ENCODE assay signal across 9 mouse cellular contexts in genomic region chr9:99376591-99377418, GRCm38 (mm10). TPM values are rescaled to one million over a fixed set of nuclear protein-coding genes. Genes with fewer than 3 reads are reported as not detected.
DNase-seq lines count a peak whose midpoint lies in the region; ATAC-seq and TF ChIP-seq lines count a peak whose summit lies in the region.
"Had no signal": no experiment of that assay in that cellular context is flagged by ENCODE, and none has a peak within 500 bp of the region (broad histone marks: within the 10 kb centered on the region; RNA-seq: fewer than 3 reads in every experiment).

No protein-coding gene starts in this region.

- H3K4me3 ChIP-seq in embryonic facial prominence, embryonic 11.5 days (ENCODE audit: low read depth, low read length) = no peak overlapping the region
- no peak overlapping the region for H3K4me3 ChIP-seq in liver, embryonic 14.5 days (ENCODE audit: insufficient read depth in 1 of 2, low read depth in 2 of 2, low read length in 2 of 2)
- no peak overlapping the region for H3K4me3 ChIP-seq in neural tube, embryonic 11.5 days (ENCODE audit: low read depth, low read length)
- H3K4me3 ChIP-seq: heart, embryonic 15.5 days had no signal

- no peaks in the 10 kb centered on the region for H3K4me1 ChIP-seq in embryonic facial prominence, embryonic 11.5 days (ENCODE audit: control insufficient read depth, insufficient read depth, low read length)
- H3K4me1 ChIP-seq in liver, embryonic 14.5 days (replicated peaks; ENCODE audit: control insufficient read depth in 2 of 2, insufficient read depth in 2 of 2, low read length in 1 of 2) = no peaks in the 10 kb centered on the region
- no peaks in the 10 kb centered on the region for H3K4me1 ChIP-seq in neural tube, embryonic 11.5 days (ENCODE audit: control insufficient read depth, insufficient read depth, low read length)
- H3K4me1 ChIP-seq: heart, embryonic 15.5 days had no signal

- no peaks in the 10 kb centered on the region for H3K9me3 ChIP-seq in embryonic facial prominence, embryonic 11.5 days (replicated peaks; ENCODE audit: control insufficient read depth, low read length)
- no peaks in the 10 kb centered on the region for H3K9me3 ChIP-seq in liver, embryonic 14.5 days (ENCODE audit: control insufficient read depth, low read length)
- no peaks in the 10 kb centered on the region for H3K9me3 ChIP-seq in neural tube, embryonic 11.5 days (ENCODE audit: control insufficient read depth, low read length)
- H3K9me3 ChIP-seq: heart, embryonic 15.5 days had no signal

- ATAC-seq in embryonic facial prominence, embryonic 11.5 days (replicated peaks; ENCODE audit: insufficient number of reproducible peaks, low FRiP score, low TSS enrichment, low read depth) = no peak
- no peak for ATAC-seq in liver, embryonic 14.5 days (ENCODE audit: insufficient read depth)
- ATAC-seq in neural tube, embryonic 11.5 days (ENCODE audit: insufficient read depth, low FRiP score, low TSS enrichment) = no peak
- ATAC-seq in inflammation-experienced regulatory T-cells, adult 6 months = no peak

- TF ChIP-seq EP300 in liver, embryonic 14.5 days (IDR thresholded peaks at IDR 0.05; ENCODE audit: low read depth) = no peak

- TF ChIP-seq CTCF in liver, embryonic 14.5 days (IDR thresholded peaks at IDR 0.05; ENCODE audit: low read depth) = peak; percentile 87

- no peaks in the 10 kb centered on the region for H3K36me3 ChIP-seq in embryonic facial prominence, embryonic 11.5 days (replicated peaks; ENCODE audit: control insufficient read depth, insufficient read depth, low read depth, low read length)
- H3K36me3 ChIP-seq in liver, embryonic 14.5 days (replicated peaks; ENCODE audit: control insufficient read depth, insufficient read depth, low read depth) = no peaks in the 10 kb centered on the region
- H3K36me3 ChIP-seq in neural tube, embryonic 11.5 days (ENCODE audit: control insufficient read depth, insufficient read depth, low read length) = no peaks in the 10 kb centered on the region
- H3K36me3 ChIP-seq: heart, embryonic 15.5 days had no signal

- WGBS in embryonic facial prominence, embryonic 11.5 days = 10% methylated on average over 14 of the region's 14 CpGs
- WGBS in liver, embryonic 14.5 days (ENCODE audit: insufficient replicate concordance) = 7% methylated on average over 14 of the region's 14 CpGs
- 9% methylated on average over 14 of the region's 14 CpGs for WGBS in neural tube, embryonic 11.5 days

- no peak overlapping the region for H3K9ac ChIP-seq in embryonic facial prominence, embryonic 11.5 days (replicated peaks; ENCODE audit: low read length)
- H3K9ac ChIP-seq in liver, embryonic 14.5 days (replicated peaks) = no peak overlapping the region
- H3K9ac ChIP-seq in neural tube, embryonic 11.5 days (ENCODE audit: low read length) = no peak overlapping the region
- H3K9ac ChIP-seq: heart, embryonic 15.5 days had no signal

- H3K27ac ChIP-seq in embryonic facial prominence, embryonic 11.5 days (replicated peaks; ENCODE audit: low read depth, low read length) = no peak overlapping the region
- no peak overlapping the region for H3K27ac ChIP-seq in liver, embryonic 14.5 days
- H3K27ac ChIP-seq in neural tube, embryonic 11.5 days (ENCODE audit: low read depth, low read length) = no peak overlapping the region
- H3K27ac ChIP-seq: heart, embryonic 15.5 days had no signal

- peak; percentile 39 to 58 for DNase-seq in urinary bladder, adult 18-20 months (ENCODE audit: low spot score in 2 of 2)
- DNase-seq in urinary bladder, postnatal 10 days (ENCODE audit: low spot score) = no peak
- peak; percentile 69 for DNase-seq in adrenal gland, postnatal 25 days
- DNase-seq in embryonic facial prominence, embryonic 11.5 days (ENCODE audit: low spot score) = peak; percentile 63
- peak; percentile 70 for DNase-seq in heart, postnatal 4 days
- peak in 1 of 3 experiments; percentile 30 for DNase-seq in liver, embryonic 14.5 days (ENCODE audit: low read depth in 3 of 3, low spot score in 3 of 3)
- peak; percentile 67 for DNase-seq in neural tube, embryonic 11.5 days (ENCODE audit: low spot score)

- H3K4me2 ChIP-seq in embryonic facial prominence, embryonic 11.5 days (ENCODE audit: low read depth, low read length) = no peak overlapping the region
- no peak overlapping the region for H3K4me2 ChIP-seq in liver, embryonic 14.5 days (ENCODE audit: low read depth)
- no peak overlapping the region for H3K4me2 ChIP-seq in neural tube, embryonic 11.5 days (ENCODE audit: low read depth)
- H3K4me2 ChIP-seq: heart, embryonic 15.5 days had no signal

- no peaks in the 10 kb centered on the region for H3K27me3 ChIP-seq in embryonic facial prominence, embryonic 11.5 days (ENCODE audit: control insufficient read depth, insufficient read depth, low read length)
- H3K27me3 ChIP-seq in liver, embryonic 14.5 days (ENCODE audit: control insufficient read depth, insufficient read depth, low read length) = no peaks in the 10 kb centered on the region
- H3K27me3 ChIP-seq in neural tube, embryonic 11.5 days (ENCODE audit: control insufficient read depth, insufficient read depth, low read length) = no peaks in the 10 kb centered on the region

RNA-seq across cellular contexts. Expression of gene Esyt3, which starts 18.4 kb away (rescaled TPM):
- 0.79 and 1.2 TPM in 2 replicates for total RNA-seq in adrenal gland, postnatal 25 days (2021)
- polyA plus RNA-seq in embryonic facial prominence, embryonic 11.5 days (2014; fragmentation: Nextera tagmentation; extraction: Ambion mirVana) = 0.21 and 0.31 TPM in 2 replicates
- 1 to 10 TPM in 1 of 2 experiments, under 1 TPM in 1; 0.77 to 1.2 TPM for total RNA-seq in heart, postnatal 4 days (2021)
- polyA plus RNA-seq in liver, embryonic 14.5 days (2012; rRNA removed) = 0.01 TPM in 2 replicates
- not detected in 2 replicates for polyA plus RNA-seq in liver, embryonic 14.5 days (2014; fragmentation: Nextera tagmentation; extraction: Ambion mirVana)
- 0.15 and 0.30 TPM in 2 replicates for polyA plus RNA-seq in neural tube, embryonic 11.5 days (2014; fragmentation: Nextera tagmentation; extraction: Ambion mirVana)
- under 1 TPM in 2 of 3 experiments, not detected in 1; 0.43 to 0.48 TPM for polyA plus RNA-seq in inflammation-experienced regulatory T-cells, adult 6 months (2017; shearing (Covaris generic))
